Mouse (Mus musculus) heart, adult 18-20 months (tissue): ENCODE results near the gene Radil. TPM values are rescaled to one million over a fixed set of nuclear protein-coding genes. Genes with fewer than 3 reads are reported as not detected.

Source experiments
- DNase-seq, 2 experiments: peaks; one replicate each; pipeline ENCODE4 v3.0.0; 2021 to 2022; ENCODE audit warnings: mixed read lengths in 1 of 2
- total RNA-seq, 2 experiments: library from RNA; stranded (reverse); gene quantifications; 2 replicates each; pipeline ENCODE4 v1.2.3; 2021

Radil gene
- total RNA-seq, 2 experiments from 2014 or later: 1.4 to 2.1 TPM

- no peak for DNase-seq
These were observed 67.3 kb downstream of the Radil start for GRCm38 (mm10) chr5:142483581-142483980.

DNA sequence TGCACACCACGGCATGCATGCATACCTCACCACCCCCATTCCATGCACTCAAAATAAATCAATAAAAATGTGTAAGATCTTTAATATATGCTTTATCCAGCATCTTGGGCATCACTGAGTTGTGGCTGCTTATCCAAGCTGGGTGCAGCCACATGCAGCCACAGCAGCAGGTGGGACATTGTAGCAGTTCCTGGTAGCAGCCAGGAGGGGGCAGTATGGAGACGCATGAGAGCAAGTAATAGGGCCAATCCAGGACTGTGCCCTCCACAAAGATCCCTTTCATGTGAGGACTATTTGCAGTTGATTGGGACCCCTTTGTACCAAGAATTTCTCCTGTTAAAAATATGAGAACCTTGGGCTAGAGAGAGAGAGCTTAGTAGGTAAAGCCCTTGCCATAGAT, 68.4 kb downstream of the Radil start:
- DNase-seq: no peak

GRCm38 (mm10) chr5:142478829-142479435, 72.0 kb downstream of the Radil start:
- peak; percentile 76 to 91 for DNase-seq

DNA sequence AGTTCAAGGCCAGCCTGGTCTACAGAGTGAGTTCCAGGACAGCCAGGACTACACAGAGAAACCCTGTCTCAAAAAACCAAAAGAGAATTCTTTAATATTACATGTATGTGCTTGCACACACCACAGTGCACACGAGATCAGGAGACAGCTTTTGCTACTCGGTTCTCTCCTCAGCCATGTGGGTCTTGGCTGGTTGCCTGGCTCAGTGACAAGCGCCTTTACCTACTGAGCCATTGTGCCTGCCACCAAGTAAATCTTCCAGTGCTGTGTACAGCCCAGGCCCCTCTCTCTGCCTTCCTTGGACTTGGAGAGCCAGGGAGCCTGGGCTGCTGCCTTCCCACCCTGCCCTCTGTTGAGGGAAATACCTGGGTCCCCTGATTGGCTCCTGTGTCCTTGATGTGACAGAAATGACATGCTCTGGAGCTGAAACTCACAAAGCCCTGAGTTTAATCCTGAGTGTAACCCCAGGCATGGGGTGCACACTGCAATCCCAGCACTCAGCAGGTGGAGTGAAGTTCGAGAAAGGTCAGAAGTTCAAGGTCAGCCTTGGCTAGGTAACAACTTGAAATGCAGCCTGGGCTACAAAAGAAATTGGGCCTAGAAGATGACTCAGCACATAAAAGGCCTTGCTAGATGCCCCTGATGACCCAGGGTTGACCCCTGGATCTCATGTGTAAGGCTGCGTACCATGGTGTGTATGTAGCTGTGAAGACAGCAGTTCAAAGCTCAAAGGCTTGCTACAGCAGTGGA, 72.9 kb downstream of the Radil start:
- no peak for DNase-seq

DNA sequence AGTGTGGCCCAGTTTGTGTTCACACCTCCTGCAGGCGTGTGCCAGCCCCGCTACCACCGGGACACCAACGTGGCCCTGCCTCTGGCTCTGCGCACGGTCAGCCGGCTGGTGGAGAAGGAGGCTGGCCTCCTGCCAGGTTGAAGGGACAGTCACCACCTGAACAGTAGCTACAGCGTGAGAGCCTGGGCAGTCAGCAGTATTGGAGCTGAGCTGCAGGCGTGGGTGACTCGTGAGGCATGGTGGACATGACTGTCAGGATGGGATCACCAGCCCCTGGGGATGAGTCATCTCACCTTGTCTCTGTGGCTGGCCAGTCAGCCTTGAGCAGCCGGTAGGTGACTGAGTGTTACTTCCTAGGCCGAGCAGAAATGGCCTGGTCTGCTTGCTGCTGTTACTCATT, 73.6 kb downstream of the Radil start:
- no peak for DNase-seq

- DNase-seq: no peak
These were observed 75.2 kb downstream of the Radil start for GRCm38 (mm10) chr5:142475669-142476068.

DNA sequence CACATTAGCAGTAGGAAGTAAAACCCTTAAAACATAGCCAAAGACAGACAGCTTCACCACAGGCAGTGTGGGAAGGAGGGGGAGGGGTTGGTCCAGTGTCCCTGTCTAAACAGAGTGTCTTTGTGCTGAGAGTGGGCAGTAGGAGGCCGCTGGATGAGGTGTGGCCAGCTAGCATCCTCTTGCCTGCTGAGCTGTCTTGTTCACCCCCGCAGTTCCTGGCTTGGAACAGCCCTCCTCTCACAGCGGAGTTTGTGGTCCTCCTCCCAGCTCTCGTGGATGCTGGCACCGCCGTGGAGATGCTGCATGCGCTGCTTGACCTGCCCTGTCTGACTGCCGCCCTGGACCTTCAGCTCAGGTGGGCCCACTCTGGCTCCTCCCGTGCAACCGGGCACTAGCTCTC, 77.2 kb downstream of the Radil start:
- no peak for DNase-seq

DNA sequence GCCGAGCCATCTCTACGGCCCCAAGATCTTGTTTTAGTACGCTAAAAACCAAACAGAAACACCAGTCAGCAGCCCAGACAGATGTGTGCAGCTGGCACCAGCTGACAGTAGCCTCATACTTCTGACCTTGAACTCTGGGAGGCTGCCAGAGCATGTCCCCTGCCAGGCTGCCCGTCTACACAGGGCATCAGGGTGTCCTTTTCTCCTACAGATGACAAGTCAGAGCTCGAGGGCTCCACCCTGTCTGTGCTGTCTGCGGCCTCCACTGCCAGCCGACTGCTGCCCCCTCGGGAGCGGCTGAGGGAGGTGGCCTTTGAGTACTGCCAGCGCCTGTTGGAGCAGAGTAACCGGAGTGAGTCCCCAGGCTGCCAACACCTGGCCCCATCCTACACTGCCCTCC, 81.1 kb downstream of the Radil start:
- peak; percentile 38 to 44 for DNase-seq

DNA sequence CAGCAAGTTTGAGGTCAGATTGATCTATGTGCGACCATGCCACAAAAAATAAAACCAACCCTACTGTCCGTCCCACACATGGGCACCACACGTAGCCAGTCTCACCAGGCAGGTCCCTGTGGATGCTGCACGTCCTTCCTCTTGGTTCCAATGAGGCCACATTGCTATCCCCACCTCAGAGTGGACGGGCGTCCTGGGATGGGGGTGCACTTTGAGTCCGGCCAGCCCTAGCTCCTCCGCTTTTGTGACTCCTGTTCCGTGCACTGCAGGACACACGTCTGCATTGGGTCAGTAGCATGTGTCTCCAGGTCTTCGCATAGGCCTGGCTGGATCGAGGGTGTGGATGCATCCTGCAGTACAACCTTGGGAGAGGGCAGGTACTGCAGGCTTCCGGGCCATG, 82.5 kb downstream of the Radil start:
- DNase-seq: no peak

DNA sequence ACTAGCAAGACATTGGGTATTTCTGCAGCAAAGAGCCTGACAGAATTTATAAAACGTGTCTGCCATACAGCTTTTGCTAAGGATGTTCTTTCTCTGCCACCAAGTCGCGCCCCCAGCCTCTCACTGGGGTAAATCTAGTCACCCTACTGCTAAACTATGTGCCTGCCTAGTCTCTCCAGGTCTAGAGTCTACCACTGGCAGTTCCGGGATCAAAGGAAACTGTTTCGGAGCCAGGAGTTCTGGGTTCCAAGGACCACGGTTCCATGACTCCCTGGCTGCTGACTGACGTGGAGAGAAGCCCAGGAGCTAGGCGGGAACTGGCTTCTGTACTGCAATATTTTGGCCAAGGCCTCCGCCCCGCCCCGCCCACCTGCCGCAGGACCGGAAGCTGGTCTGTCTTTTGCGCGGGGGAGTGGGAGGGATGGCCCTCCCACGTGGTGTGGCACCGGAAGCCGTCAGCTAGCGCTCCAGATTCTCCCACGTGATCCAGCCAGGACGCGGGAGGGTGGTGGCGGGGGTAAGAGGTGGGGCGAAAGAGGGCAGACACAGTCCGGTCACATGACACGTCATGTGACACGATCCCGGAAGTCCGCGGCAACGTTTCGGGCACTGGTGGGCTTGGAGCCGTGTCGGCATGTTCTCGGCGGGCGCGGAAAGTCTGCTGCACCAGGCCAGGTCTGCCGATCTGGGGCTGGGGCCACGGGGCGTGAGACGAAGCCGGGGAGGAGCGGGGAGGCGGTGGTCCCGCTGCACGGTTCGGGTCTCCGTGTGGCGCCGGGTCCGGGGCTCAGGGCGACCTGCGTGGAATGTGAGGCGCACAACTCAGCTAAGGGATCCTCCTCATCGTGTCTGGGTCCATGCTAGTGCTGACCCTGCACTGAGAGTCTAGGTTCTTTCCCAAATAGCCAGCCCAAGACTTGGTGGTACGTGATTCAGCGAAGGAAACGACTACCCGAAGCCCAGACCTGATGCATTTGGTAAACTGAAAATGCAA, 87.1 kb downstream of the Radil start, which contains the start of gene Ap5z1:
Gene Ap5z1 (plus strand): TSS at position 484 of the 994 bp plus-strand sequence.
- DNase-seq: peak; percentile 93 to 97

- DNase-seq: no peak
These were observed 87.9 kb downstream of the Radil start for GRCm38 (mm10) chr5:142463011-142463410.

- no peak for DNase-seq
These were observed 88.3 kb downstream of the Radil start for GRCm38 (mm10) chr5:142462641-142462948.

DNA sequence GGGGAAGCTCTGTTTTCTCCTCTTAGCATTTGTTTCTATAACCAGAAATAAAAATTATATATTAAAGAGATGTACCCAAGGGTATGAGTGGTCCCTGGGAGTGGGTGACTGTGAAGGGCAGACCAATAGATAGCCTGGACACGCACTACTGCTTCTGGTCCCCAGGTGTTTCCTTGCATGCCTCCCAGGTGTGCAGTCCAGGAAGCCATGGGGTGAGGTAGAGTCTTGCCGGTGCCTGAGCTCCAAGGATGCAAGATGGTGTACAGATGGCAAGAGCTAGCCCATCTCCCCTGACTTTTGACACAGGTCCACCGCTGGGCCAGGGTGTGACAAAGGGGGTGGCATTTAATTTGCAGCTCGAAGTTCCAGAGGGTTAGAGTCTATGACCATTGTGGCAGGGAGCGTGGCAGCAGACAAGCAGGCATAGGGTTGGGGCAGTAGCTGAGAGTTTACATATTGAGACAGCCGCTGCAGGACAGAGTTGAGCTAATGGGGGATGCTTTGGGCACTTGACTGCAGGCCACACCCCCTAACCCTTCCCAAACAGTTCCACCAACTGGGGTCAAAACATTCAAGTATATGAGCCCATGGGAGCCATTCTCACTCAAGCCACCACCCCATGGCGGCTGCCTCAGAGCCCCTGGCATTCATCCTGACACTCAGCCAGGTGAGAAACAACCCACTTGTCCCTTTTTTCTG, 88.8 kb downstream of the Radil start:
- no peak for DNase-seq

DNA sequence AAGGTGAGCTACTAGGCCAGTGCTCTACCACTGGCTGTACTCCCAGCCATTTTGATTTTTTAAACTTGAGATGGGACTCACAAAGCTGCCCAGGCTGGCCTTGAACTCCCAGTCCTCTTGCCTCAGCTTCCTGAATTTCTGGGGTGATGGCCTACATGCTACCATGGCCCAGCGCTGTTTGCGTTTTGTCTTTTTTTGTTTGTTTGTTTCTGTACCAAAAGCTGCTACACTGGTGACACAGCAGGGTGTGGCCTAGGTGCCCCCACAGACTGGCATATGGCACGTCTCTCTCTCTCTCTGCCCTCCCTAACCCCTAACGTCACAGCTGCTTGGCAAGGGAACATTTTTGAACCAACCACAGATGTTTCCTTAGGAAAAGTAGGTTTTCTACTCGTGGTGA, 91.1 kb downstream of the Radil start:
- no peak for DNase-seq

DNA sequence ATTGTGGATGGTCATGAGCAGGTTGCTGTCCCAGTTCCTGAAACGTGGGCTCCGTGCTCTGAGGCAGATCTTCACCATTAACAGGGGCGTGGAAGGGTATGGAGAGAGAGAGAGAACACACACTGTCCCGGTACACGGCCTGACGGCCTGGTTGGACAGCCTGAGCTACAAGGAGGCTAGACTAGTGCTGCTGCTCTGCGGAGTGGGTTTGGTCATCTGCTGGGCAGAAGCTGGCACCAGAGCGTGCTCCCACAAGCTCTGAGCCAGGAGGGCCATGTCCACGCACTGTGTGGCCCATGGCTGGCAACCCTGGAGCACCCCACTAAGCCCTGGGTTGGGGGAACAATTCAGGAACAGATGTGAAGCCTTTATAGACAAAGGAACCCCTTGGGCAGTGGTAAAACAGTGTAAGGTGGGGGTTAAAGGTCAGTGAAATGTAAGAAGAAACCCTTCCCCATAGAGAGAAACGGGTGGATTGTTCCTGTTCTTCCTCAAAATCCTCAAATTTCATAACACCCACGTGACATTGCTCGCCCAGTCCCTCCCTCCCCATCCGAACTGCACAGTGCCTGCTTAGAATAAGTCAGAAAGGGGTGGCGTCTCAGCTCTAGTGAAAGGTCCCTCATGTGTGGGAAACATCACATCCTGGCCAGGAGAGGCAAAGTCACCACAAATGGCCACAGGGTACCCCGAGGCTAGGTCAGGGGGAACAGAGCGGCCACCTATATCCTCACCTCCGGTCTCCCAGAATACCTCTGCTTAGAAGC, 91.9 kb downstream of the Radil start:
- DNase-seq: peak in 1 of 2 experiments; percentile 46

- DNase-seq: no peak
These were observed 93.6 kb downstream of the Radil start for GRCm38 (mm10) chr5:142457345-142457744.

DNA sequence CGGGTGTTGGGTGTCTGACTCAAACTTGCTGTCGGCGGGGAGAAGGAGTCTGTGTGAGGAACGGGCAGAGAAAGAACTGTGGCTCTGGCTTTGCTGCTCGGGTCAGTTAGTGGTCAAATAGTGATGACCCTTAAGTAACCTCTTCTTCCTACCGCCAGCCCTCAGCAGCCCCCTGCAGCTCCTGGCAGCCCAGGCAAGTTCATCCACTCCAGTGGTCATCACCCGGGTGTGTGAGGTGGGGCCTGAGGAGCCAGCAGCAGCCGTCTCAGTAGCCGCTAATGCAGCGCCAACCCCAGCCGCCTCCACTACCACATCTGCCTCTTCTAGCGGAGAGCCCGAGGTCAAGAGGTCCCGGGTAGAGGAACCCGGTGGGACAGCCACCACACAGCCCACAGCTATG, 94.6 kb downstream of the Radil start:
- DNase-seq: no peak

- DNase-seq: no peak
These were observed 97.2 kb downstream of the Radil start for GRCm38 (mm10) chr5:142453742-142454141.

- no peak for DNase-seq
These were observed 99.1 kb downstream of the Radil start for GRCm38 (mm10) chr5:142451759-142452158.

GRCm38 (mm10) chr5:142450846-142451245, 100.1 kb downstream of the Radil start:
- DNase-seq: no peak

GRCm38 (mm10) chr5:142448623-142449022, 102.3 kb downstream of the Radil start:
- no peak for DNase-seq
